Mouse (Mus musculus): ENCODE results near the gene Fibp.

DNA sequence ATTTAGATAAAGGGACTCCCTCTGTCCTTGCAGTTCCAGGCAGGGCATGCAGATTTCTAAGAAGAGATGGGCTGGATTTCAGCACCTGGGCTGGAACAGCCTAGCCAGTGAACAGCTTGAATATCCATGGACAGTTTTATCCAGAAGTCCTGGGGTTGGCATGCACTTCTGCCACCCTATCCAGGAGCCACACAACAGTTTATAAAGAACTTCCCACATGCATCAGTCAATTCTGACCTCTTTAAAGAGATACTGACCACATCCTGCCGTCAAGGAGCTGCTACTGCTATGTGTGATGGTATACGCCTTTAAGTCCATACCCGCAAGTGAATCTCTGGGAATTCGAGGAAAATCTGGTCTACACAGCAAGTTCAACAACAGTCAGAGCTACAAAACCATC is 31.2 kb upstream of the Fibp start:
- TF ChIP-seq CTCF (IDR thresholded peaks at IDR 0.05; ENCODE audit: extremely low read depth, insufficient read length, insufficient replicate concordance, low read depth, low read length), result no peak
- no peak for TF ChIP-seq POLR2A (IDR thresholded peaks at IDR 0.05; ENCODE audit: low read depth, low read length)

Measured in small intestine, adult 2 months (tissue).